Mouse (Mus musculus): ENCODE measurements around the gene Foxp1. TPM values are rescaled to one million over a fixed set of nuclear protein-coding genes. Genes with fewer than 3 reads are reported as not detected.

The Foxp1 gene
- polyA plus RNA-seq, 1 experiment from 2014 or later = 77.5 TPM

GRCm38 (mm10) chr6:98948153-98949141 lies 574.1 kb downstream of the Foxp1 start:
- Histone ChIP-seq H3K36me3 (no peaks in the 10 kb centered on the region), H3K27me3 (no peaks in the 10 kb centered on the region), H3K9me3 (replicated peaks) (no peaks in the 10 kb centered on the region), H3K4me3 (replicated peaks) (no peak overlapping the region), H3K27ac (replicated peaks) (peak overlapping the region; percentile 92), H3K9ac (no peak overlapping the region), H3K4me1 (peaks cover 57% of the 10 kb centered on the region), H3K4me2 (replicated peaks) (no peak overlapping the region)
- 73% methylated on average over 21 of the region's 21 CpGs for WGBS
- no peak for ATAC-seq (ENCODE audit: insufficient number of reproducible peaks, low FRiP score, low TSS enrichment, low read depth)

GRCm38 (mm10) chr6:98947486-98948152 lies 574.9 kb downstream of the Foxp1 start:
- no peaks in the 10 kb centered on the region for H3K27me3 ChIP-seq
- H3K9me3 ChIP-seq (replicated peaks) = no peaks in the 10 kb centered on the region
- peak overlapping the region; percentile 34; the same call in 1 of the 2 replicates for H3K27ac ChIP-seq (replicated peaks)
- H3K4me1 ChIP-seq = peaks cover 57% of the 10 kb centered on the region
- ATAC-seq (ENCODE audit: insufficient number of reproducible peaks, low FRiP score, low TSS enrichment, low read depth) = no peak
- H3K4me2 ChIP-seq (replicated peaks) = no peak overlapping the region
- H3K4me3 ChIP-seq (replicated peaks) = no peak overlapping the region
- no peak overlapping the region for H3K9ac ChIP-seq
- 66% methylated on average over 11 of the region's 11 CpGs for WGBS
- no peaks in the 10 kb centered on the region for H3K36me3 ChIP-seq

GRCm38 (mm10) chr6:98946731-98947130 lies 575.8 kb downstream of the Foxp1 start:
- H3K36me3 ChIP-seq = no peaks in the 10 kb centered on the region
- ATAC-seq (ENCODE audit: insufficient number of reproducible peaks, low FRiP score, low TSS enrichment, low read depth) = no peak
- H3K4me2 ChIP-seq (replicated peaks) = no peak overlapping the region
- whole genome bisulfite sequencing = 86% methylated on average over 4 of the region's 4 CpGs
- H3K27me3 ChIP-seq = no peaks in the 10 kb centered on the region
- no peaks in the 10 kb centered on the region for H3K9me3 ChIP-seq (replicated peaks)
- no peak overlapping the region for H3K27ac ChIP-seq (replicated peaks)
- H3K4me1 ChIP-seq = peaks cover 57% of the 10 kb centered on the region
- no peak overlapping the region for H3K9ac ChIP-seq
- no peak overlapping the region for H3K4me3 ChIP-seq (replicated peaks)

GRCm38 (mm10) chr6:98945496-98946412 lies 576.8 kb downstream of the Foxp1 start:
- Histone ChIP-seq H3K4me2 (replicated peaks) (no peak overlapping the region), H3K4me1 (peaks cover 49% of the 10 kb centered on the region), H3K9me3 (replicated peaks) (no peaks in the 10 kb centered on the region), H3K36me3 (peaks cover 5% of the 10 kb centered on the region; the same call in 1 of the 2 replicates), H3K4me3 (replicated peaks) (no peak overlapping the region), H3K27ac (replicated peaks) (0 out of 2 replicates have a peak overlapping the region, but pooled peaks have one; percentile 22), H3K9ac (no peak overlapping the region), H3K27me3 (no peaks in the 10 kb centered on the region)
- ATAC-seq (ENCODE audit: insufficient number of reproducible peaks, low FRiP score, low TSS enrichment, low read depth) = 0 out of 2 replicates have a peak, but pooled peaks have one; percentile 46
- WGBS = 61% methylated on average over 21 of the region's 21 CpGs

GRCm38 (mm10) chr6:98938348-98938747 lies 584.2 kb downstream of the Foxp1 start:
- H3K9ac ChIP-seq = no peak overlapping the region
- H3K36me3 ChIP-seq = peaks cover 21% of the 10 kb centered on the region
- H3K27ac ChIP-seq (replicated peaks) = no peak overlapping the region
- H3K4me3 ChIP-seq (replicated peaks) = no peak overlapping the region
- WGBS = 79% methylated on average over 8 of the region's 8 CpGs
- H3K4me1 ChIP-seq = no peaks in the 10 kb centered on the region
- no peak overlapping the region for H3K4me2 ChIP-seq (replicated peaks)
- no peaks in the 10 kb centered on the region for H3K9me3 ChIP-seq (replicated peaks)
- no peak for ATAC-seq (ENCODE audit: insufficient number of reproducible peaks, low FRiP score, low TSS enrichment, low read depth)
- H3K27me3 ChIP-seq = no peaks in the 10 kb centered on the region

GRCm38 (mm10) chr6:98937513-98937912 lies 585.0 kb downstream of the Foxp1 start:
- Histone ChIP-seq H3K4me2 (replicated peaks) (no peak overlapping the region), H3K4me3 (replicated peaks) (no peak overlapping the region), H3K27me3 (no peaks in the 10 kb centered on the region), H3K36me3 (peaks cover 21% of the 10 kb centered on the region), H3K27ac (replicated peaks) (no peak overlapping the region), H3K4me1 (no peaks in the 10 kb centered on the region), H3K9ac (no peak overlapping the region), H3K9me3 (replicated peaks) (no peaks in the 10 kb centered on the region)
- 87% methylated on average over 11 of the region's 11 CpGs for WGBS
- no peak for ATAC-seq (ENCODE audit: insufficient number of reproducible peaks, low FRiP score, low TSS enrichment, low read depth)

- H3K4me1 ChIP-seq = no peaks in the 10 kb centered on the region
- no peak overlapping the region for H3K9ac ChIP-seq
- no peak for ATAC-seq (ENCODE audit: insufficient number of reproducible peaks, low FRiP score, low TSS enrichment, low read depth)
- no peaks in the 10 kb centered on the region for H3K27me3 ChIP-seq
- no peaks in the 10 kb centered on the region for H3K9me3 ChIP-seq (replicated peaks)
- H3K27ac ChIP-seq (replicated peaks) = no peak overlapping the region
- H3K4me3 ChIP-seq (replicated peaks) = no peak overlapping the region
- peaks cover 22% of the 10 kb centered on the region for H3K36me3 ChIP-seq
- no peak overlapping the region for H3K4me2 ChIP-seq (replicated peaks)
- WGBS = 74% methylated on average over 3 of the region's 3 CpGs
Measured at GRCm38 (mm10) chr6:98936377-98936776, 586.1 kb downstream of the Foxp1 start.

- no peak overlapping the region for H3K4me3 ChIP-seq (replicated peaks)
- H3K4me1 ChIP-seq = no peaks in the 10 kb centered on the region
- WGBS = 95% methylated on average over 8 of the region's 8 CpGs
- no peaks in the 10 kb centered on the region for H3K27me3 ChIP-seq
- H3K36me3 ChIP-seq = peaks cover 22% of the 10 kb centered on the region
- no peak overlapping the region for H3K27ac ChIP-seq (replicated peaks)
- H3K4me2 ChIP-seq (replicated peaks) = no peak overlapping the region
- no peak for ATAC-seq (ENCODE audit: insufficient number of reproducible peaks, low FRiP score, low TSS enrichment, low read depth)
- no peaks in the 10 kb centered on the region for H3K9me3 ChIP-seq (replicated peaks)
- H3K9ac ChIP-seq = no peak overlapping the region
Measured at GRCm38 (mm10) chr6:98935169-98935568, 587.4 kb downstream of the Foxp1 start.

- no peak overlapping the region for H3K27ac ChIP-seq (replicated peaks)
- 85% methylated on average over 10 of the region's 10 CpGs for WGBS
Measured at GRCm38 (mm10) chr6:98934381-98934780, 588.1 kb downstream of the Foxp1 start.

GRCm38 (mm10) chr6:98933135-98933724 lies 589.3 kb downstream of the Foxp1 start:
- peaks cover 25% of the 10 kb centered on the region for H3K36me3 ChIP-seq
- no peak overlapping the region for H3K4me2 ChIP-seq (replicated peaks)
- 71% methylated on average over 18 of the region's 18 CpGs for WGBS
- H3K4me3 ChIP-seq (replicated peaks) = no peak overlapping the region
- H3K27ac ChIP-seq (replicated peaks) = no peak overlapping the region
- no peak overlapping the region for H3K9ac ChIP-seq
- no peak for ATAC-seq (ENCODE audit: insufficient number of reproducible peaks, low FRiP score, low TSS enrichment, low read depth)
- H3K27me3 ChIP-seq = no peaks in the 10 kb centered on the region
- H3K4me1 ChIP-seq = no peaks in the 10 kb centered on the region
- H3K9me3 ChIP-seq (replicated peaks) = no peaks in the 10 kb centered on the region

More at GRCm38 (mm10) chr6:98934381-98934780, 588.1 kb downstream of the Foxp1 start:
- no peaks in the 10 kb centered on the region for H3K27me3 ChIP-seq
- ATAC-seq (ENCODE audit: insufficient number of reproducible peaks, low FRiP score, low TSS enrichment, low read depth) = no peak
- H3K4me2 ChIP-seq (replicated peaks) = no peak overlapping the region
- H3K36me3 ChIP-seq = peaks cover 28% of the 10 kb centered on the region
- H3K4me1 ChIP-seq = no peaks in the 10 kb centered on the region
- no peak overlapping the region for H3K9ac ChIP-seq
- H3K9me3 ChIP-seq (replicated peaks) = no peaks in the 10 kb centered on the region
- no peak overlapping the region for H3K4me3 ChIP-seq (replicated peaks)
